Mouse (Mus musculus): ENCODE measurements around the gene Stxbp1. TPM values are rescaled to one million over a fixed set of nuclear protein-coding genes. Genes with fewer than 3 reads are reported as not detected.

Gene Stxbp1
- polyA plus RNA-seq, 1 experiment, result 889 TPM

DNA sequence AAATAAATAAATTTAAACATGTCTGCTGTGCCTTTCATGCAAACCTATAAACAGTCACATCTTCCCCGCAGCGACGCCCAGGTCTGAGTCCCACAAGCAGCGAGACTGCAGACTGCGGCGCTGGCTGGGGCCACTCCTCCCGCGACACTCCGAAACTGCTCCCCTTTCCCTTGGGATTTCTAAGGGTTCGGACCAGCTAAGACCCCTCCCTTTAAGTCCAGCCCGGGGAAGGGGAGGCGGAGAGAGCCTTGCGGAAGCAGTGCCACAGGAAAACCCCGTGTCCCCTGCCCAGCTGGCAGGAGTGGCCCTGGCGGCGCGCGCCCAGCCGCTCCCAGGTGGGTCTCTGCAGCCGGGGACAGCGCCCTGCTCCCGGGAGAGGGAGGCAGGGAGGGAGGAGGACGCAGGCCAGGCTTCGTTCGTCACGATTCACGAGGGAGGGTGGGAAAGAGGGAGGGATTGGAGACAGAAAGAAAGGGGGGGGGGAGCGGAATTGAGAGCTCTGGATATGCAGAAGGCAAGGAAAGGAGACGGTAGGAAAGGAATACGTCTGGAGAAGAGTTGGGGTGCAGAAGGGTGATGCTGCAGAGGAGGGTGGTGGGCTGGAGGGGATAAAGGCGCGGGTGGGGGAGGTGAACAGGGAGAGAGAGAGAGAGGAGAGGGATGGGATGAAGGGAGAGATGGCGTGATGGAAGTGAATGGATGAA is 792 bp downstream of the Stxbp1 start:
- Histone ChIP-seq H3K4me3 (replicated peaks; ENCODE audit: insufficient read depth, low read depth, low read length) (peak overlapping the region; percentile 97), H3K27ac (ENCODE audit: insufficient read depth, low read length) (peak overlapping the region; percentile 98), H3K27me3 (ENCODE audit: control insufficient read depth, insufficient read depth, low read length) (no peaks in the 10 kb centered on the region), H3K4me1 (ENCODE audit: control insufficient read depth, insufficient read depth, low read length) (peaks cover 12% of the 10 kb centered on the region)
- WGBS, result under 1% methylated on average over 33 of the region's 33 CpGs
- TF ChIP-seq POLR2A (IDR thresholded peaks at IDR 0.05; ENCODE audit: borderline replicate concordance, insufficient read depth, low read length) (peak; percentile 63), CTCF (IDR thresholded peaks at IDR 0.05; ENCODE audit: borderline replicate concordance, insufficient read depth, low read depth, low read length) (no peak)
- peak; percentile 87 to 89 for DNase-seq

DNA sequence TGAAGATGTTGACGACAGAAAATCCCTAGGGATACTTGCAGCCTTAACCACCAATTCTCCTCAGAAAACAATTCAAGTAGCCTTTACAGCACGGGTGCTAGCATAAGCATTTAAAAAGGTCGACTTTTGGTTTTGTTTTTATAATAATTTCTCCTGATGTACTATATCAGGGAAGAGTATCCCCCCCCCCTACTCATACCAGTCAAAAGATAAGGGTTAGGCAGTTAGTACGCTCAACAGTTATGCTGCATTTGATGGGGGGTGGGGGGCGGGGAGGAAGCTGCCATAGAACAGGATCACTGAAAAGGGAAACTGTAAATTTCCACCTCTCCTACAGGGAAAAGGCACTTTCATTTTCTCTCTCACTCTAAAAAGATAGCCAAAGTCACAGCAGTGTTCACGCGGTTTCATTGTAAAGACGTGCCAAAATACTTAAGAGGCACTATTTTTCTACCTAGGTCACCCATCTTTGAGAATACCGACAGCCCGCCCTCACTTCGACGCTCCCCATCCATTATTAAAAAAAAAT is 1.4 kb downstream of the Stxbp1 start:
- H3K4me3 ChIP-seq (replicated peaks; ENCODE audit: insufficient read depth, low read depth, low read length), result peak overlapping the region; percentile 97
- peak in 1 of 2 experiments; percentile 14 for DNase-seq
- peak overlapping the region; percentile 98 for H3K27ac ChIP-seq (ENCODE audit: insufficient read depth, low read length)
- H3K4me1 ChIP-seq (ENCODE audit: control insufficient read depth, insufficient read depth, low read length), result peaks cover 14% of the 10 kb centered on the region
- TF ChIP-seq CTCF (IDR thresholded peaks at IDR 0.05; ENCODE audit: borderline replicate concordance, insufficient read depth, low read depth, low read length) (no peak), POLR2A (IDR thresholded peaks at IDR 0.05; ENCODE audit: borderline replicate concordance, insufficient read depth, low read length) (no peak)
- no peaks in the 10 kb centered on the region for H3K27me3 ChIP-seq (ENCODE audit: control insufficient read depth, insufficient read depth, low read length)
- 2% methylated on average over 12 of the region's 12 CpGs for WGBS

DNA sequence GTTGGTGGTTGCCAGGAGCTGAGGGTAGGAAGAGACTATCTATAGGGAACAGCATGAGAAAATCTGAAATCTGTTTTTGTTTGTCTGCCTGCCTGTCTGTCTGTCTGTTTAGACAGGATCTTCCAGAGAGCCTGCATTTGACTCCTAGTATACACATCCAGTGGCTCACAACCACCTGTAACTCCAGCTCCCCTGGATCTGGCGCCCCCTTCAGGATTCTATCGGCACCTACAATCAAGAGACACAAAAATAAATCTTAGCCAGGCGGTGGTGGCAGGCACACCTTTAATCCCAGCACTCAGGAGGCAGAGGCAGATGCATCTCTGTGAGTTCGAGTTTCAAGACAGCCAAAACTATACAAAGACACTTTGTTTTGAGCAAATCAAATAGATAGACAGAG is 4.5 kb downstream of the Stxbp1 start:
- 27% methylated on average over 4 of the region's 4 CpGs for WGBS
- TF ChIP-seq POLR2A (IDR thresholded peaks at IDR 0.05; ENCODE audit: borderline replicate concordance, insufficient read depth, low read length) (no peak), CTCF (IDR thresholded peaks at IDR 0.05; ENCODE audit: borderline replicate concordance, insufficient read depth, low read depth, low read length) (peak; percentile 48; the same call in 1 of the 2 replicates)
- no peaks in the 10 kb centered on the region for H3K27me3 ChIP-seq (ENCODE audit: control insufficient read depth, insufficient read depth, low read length)
- no peak overlapping the region for H3K4me3 ChIP-seq (replicated peaks; ENCODE audit: insufficient read depth, low read depth, low read length)
- peaks cover 43% of the 10 kb centered on the region for H3K4me1 ChIP-seq (ENCODE audit: control insufficient read depth, insufficient read depth, low read length)
- H3K27ac ChIP-seq (ENCODE audit: insufficient read depth, low read length), result no peak overlapping the region
- DNase-seq, result peak in 1 of 2 experiments; percentile 35

DNA sequence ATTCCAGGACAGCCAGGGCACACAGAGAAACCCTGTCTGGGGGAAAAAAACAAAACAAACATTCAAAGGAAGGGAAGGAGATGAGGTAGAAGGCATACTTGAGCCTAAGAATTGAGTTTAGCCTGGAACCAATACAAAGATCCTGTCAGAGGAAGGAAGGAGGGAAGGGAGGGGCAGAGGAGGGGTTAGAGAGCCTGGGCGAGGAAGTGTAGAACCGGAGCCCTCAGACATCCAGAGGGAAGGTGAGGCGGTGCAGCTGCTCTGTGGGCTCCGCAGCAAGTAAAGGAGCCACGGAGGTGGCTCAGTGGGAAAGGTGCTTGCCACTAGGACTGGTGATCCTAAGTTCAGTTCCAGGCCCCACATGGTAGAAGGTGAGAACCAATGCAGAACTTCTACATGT is 5.9 kb downstream of the Stxbp1 start:
- Histone ChIP-seq H3K4me1 (ENCODE audit: control insufficient read depth, insufficient read depth, low read length) (peaks cover 50% of the 10 kb centered on the region), H3K4me3 (replicated peaks; ENCODE audit: insufficient read depth, low read depth, low read length) (no peak overlapping the region), H3K27ac (ENCODE audit: insufficient read depth, low read length) (0 out of 2 replicates have a peak overlapping the region, but pooled peaks have one; percentile 16), H3K27me3 (ENCODE audit: control insufficient read depth, insufficient read depth, low read length) (no peaks in the 10 kb centered on the region)
- 37% methylated on average over 5 of the region's 5 CpGs for WGBS
- DNase-seq, result peak in 1 of 2 experiments; percentile 25
- TF ChIP-seq CTCF (IDR thresholded peaks at IDR 0.05; ENCODE audit: borderline replicate concordance, insufficient read depth, low read depth, low read length), result no peak
- no peak for TF ChIP-seq POLR2A (IDR thresholded peaks at IDR 0.05; ENCODE audit: borderline replicate concordance, insufficient read depth, low read length)

DNA sequence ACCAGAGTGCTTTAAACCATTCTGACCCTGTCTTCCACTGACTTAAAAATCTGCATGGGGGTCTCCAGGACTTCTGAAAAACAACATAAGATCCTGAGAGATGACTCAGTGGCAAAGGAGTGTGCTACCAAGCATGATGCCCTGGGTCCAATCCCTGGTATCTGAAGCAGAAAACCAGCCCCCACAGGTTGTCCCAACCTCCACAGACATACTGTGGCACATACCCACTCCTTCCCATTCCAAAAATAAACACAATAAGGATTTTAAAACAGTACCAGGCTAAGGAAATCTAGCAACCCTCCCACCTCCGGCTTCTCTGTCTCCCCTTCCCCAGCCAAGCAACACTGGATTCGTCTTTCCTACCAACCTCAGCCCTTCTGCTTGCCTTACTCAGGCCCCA is 7.8 kb downstream of the Stxbp1 start:
- Histone ChIP-seq H3K4me3 (replicated peaks; ENCODE audit: insufficient read depth, low read depth, low read length) (no peak overlapping the region), H3K4me1 (ENCODE audit: control insufficient read depth, insufficient read depth, low read length) (peaks cover 61% of the 10 kb centered on the region), H3K27me3 (ENCODE audit: control insufficient read depth, insufficient read depth, low read length) (no peaks in the 10 kb centered on the region), H3K27ac (ENCODE audit: insufficient read depth, low read length) (peak overlapping the region; percentile 20; the same call in 1 of the 2 replicates)
- TF ChIP-seq CTCF (IDR thresholded peaks at IDR 0.05; ENCODE audit: borderline replicate concordance, insufficient read depth, low read depth, low read length), result no peak
- TF ChIP-seq POLR2A (IDR thresholded peaks at IDR 0.05; ENCODE audit: borderline replicate concordance, insufficient read depth, low read length), result no peak
- WGBS, result 55% methylated on average over 2 of the region's 2 CpGs
- peak in 1 of 2 experiments; percentile 18 for DNase-seq

DNA sequence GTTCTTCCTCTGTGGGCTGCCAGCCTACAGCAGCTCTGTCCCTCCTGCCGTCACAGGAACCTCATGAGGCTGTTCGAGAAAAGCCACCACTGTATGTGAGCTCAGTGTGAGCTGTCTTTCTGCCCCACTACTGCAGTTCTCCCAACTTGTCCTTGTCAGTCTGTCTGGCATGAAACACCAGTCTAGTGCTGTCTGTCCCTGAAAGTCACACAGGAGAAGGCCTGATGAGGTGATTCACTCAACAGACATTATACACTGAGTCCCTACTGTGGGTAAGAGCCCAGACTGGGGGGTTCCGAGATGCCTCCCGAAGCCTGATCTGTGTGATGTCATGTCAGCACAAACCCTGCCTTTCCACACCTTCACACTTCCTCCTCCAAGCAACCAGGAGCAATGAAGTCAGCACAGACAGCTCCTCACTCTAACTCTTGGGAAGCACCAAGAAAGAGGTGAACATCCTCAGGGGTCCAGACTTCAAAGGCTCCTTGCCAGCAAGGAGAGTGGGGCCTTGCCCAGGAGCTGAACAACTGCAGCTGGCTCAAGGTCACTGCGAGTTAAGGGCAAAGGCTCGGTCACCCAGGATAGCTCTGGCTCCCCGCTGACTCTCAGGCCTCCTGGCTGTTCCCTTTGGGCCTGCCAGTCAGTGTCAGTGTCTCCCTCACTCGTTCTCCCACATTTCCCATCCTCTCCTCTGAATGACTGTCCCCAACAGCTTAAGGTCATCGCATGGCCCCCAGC is 8.7 kb downstream of the Stxbp1 start:
- TF ChIP-seq POLR2A (IDR thresholded peaks at IDR 0.05; ENCODE audit: borderline replicate concordance, insufficient read depth, low read length) (no peak), CTCF (IDR thresholded peaks at IDR 0.05; ENCODE audit: borderline replicate concordance, insufficient read depth, low read depth, low read length) (no peak)
- no peaks in the 10 kb centered on the region for H3K27me3 ChIP-seq (ENCODE audit: control insufficient read depth, insufficient read depth, low read length)
- no peak for DNase-seq
- H3K4me1 ChIP-seq (ENCODE audit: control insufficient read depth, insufficient read depth, low read length), result peaks cover 57% of the 10 kb centered on the region
- H3K4me3 ChIP-seq (replicated peaks; ENCODE audit: insufficient read depth, low read depth, low read length), result no peak overlapping the region
- H3K27ac ChIP-seq (ENCODE audit: insufficient read depth, low read length), result peak overlapping the region; percentile 81
- WGBS, result 31% methylated on average over 9 of the region's 9 CpGs

DNA sequence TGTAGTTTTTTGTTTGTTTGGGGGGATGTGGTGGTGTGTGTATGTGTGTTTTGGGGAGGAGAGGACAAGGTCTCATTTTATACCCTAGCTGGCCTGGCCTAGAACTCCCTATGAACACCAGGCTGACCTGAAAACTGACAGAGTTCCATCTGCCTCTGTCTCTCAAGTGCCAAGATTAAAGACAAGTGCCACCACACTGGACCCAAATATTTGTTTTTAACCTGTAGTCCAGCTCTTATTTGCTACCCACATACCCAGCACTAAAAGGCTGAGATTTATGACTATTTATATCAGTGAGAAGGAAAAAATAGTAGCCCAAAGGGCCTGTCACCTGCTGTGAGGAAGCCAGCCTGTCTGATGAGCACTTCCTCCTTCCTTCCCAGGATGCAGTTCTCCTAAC is 11.5 kb downstream of the Stxbp1 start:
- no peak overlapping the region for H3K4me3 ChIP-seq (replicated peaks; ENCODE audit: insufficient read depth, low read depth, low read length)
- peaks cover 51% of the 10 kb centered on the region for H3K4me1 ChIP-seq (ENCODE audit: control insufficient read depth, insufficient read depth, low read length)
- peak; percentile 53 to 73 for DNase-seq
- H3K27ac ChIP-seq (ENCODE audit: insufficient read depth, low read length), result peak overlapping the region; percentile 94
- no peaks in the 10 kb centered on the region for H3K27me3 ChIP-seq (ENCODE audit: control insufficient read depth, insufficient read depth, low read length)
- TF ChIP-seq POLR2A (IDR thresholded peaks at IDR 0.05; ENCODE audit: borderline replicate concordance, insufficient read depth, low read length) (no peak), CTCF (IDR thresholded peaks at IDR 0.05; ENCODE audit: borderline replicate concordance, insufficient read depth, low read depth, low read length) (no peak)

Measured in cerebellum, adult 2 months (tissue).